Mouse (Mus musculus): ENCODE measurements around the gene Men1.

Gene Men1

GRCm38 (mm10) chr19:6339890-6340504 is 5.2 kb downstream of the Men1 start:
- peak overlapping the region; percentile 87 for H3K4me3 ChIP-seq (replicated peaks; ENCODE audit: low read length)
- no peaks in the 10 kb centered on the region for H3K9me3 ChIP-seq (ENCODE audit: low read length)
- H3K27me3 ChIP-seq (ENCODE audit: insufficient read depth, low read length) = peaks cover 14% of the 10 kb centered on the region; the same call in 1 of the 2 replicates
- TF ChIP-seq CTCF (conservative IDR thresholded peaks at IDR 0.05; ENCODE audit: low read length) (peak; percentile 20; the same call in 1 of the 2 replicates), POU5F1 (IDR thresholded peaks at IDR 0.05; ENCODE audit: borderline replicate concordance, low read length) (no peak)
- peaks cover 83% of the 10 kb centered on the region for H3K4me1 ChIP-seq (replicated peaks; ENCODE audit: low read depth, low read length)
- H3K36me3 ChIP-seq (ENCODE audit: insufficient read depth, low read length) = peaks cover 60% of the 10 kb centered on the region

- Histone ChIP-seq H3K9me3 (ENCODE audit: low read length) (no peaks in the 10 kb centered on the region), H3K36me3 (ENCODE audit: insufficient read depth, low read length) (peaks cover 68% of the 10 kb centered on the region), H3K4me3 (replicated peaks; ENCODE audit: low read length) (peak within 1 kb of the TSS; percentile 87), H3K4me1 (replicated peaks; ENCODE audit: low read depth, low read length) (peaks cover 80% of the 10 kb centered on the region), H3K27me3 (ENCODE audit: insufficient read depth, low read length) (peaks cover 14% of the 10 kb centered on the region; the same call in 1 of the 2 replicates)
- no peak for TF ChIP-seq NANOG (IDR thresholded peaks at IDR 0.05; ENCODE audit: borderline replicate concordance, low read length)
- no peak for TF ChIP-seq POU5F1 (IDR thresholded peaks at IDR 0.05; ENCODE audit: borderline replicate concordance, low read length)
Measured at GRCm38 (mm10) chr19:6340524-6341452, 6.0 kb downstream of the Men1 start, which contains the start of gene Map4k2. Gene Map4k2, plus strand, starts transcription at chr19:6341135.

GRCm38 (mm10) chr19:6341453-6342077 is 6.8 kb downstream of the Men1 start:
- Histone ChIP-seq H3K27me3 (ENCODE audit: insufficient read depth, low read length) (peaks cover 14% of the 10 kb centered on the region; the same call in 1 of the 2 replicates), H3K36me3 (ENCODE audit: insufficient read depth, low read length) (peaks cover 74% of the 10 kb centered on the region), H3K4me1 (replicated peaks; ENCODE audit: low read depth, low read length) (peaks cover 80% of the 10 kb centered on the region), H3K4me3 (replicated peaks; ENCODE audit: low read length) (peak overlapping the region; percentile 87), H3K9me3 (ENCODE audit: low read length) (no peaks in the 10 kb centered on the region)
- TF ChIP-seq POU5F1 (IDR thresholded peaks at IDR 0.05; ENCODE audit: borderline replicate concordance, low read length) = no peak
- TF ChIP-seq CTCF (conservative IDR thresholded peaks at IDR 0.05; ENCODE audit: low read length) = no peak
- TF ChIP-seq NANOG (IDR thresholded peaks at IDR 0.05; ENCODE audit: borderline replicate concordance, low read length) = no peak

DNA sequence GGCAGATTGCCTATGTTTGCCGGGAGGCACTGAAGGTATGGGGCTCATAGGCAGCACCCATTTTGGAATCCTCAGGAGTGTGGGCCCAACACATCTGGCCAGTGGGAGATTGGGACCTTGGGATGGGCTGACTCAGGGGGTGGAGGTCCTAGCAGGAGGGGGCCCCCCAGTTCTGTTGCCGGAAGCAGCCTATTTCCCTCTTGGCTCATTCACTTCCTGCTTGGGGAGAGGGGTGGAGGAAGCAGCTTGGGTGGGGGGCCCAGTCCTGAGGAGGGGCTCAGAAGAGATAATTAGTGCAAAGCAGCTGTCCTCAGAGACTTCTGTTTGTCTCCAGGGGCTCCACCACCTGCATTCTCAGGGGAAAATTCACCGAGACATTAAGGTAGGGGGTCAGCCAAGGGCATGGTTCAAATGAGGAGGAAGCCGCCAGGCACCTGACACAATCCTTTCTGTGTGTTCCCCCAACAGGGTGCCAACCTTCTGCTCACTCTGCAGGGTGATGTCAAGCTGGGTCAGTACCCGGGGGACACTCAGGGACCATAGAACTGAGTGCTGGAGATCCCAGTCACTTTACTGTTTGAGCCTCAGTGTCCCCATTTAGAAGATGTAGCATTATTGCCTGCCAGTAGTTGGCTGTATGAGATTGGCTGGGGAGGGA is 7.6 kb downstream of the Men1 start:
- peaks cover 74% of the 10 kb centered on the region for H3K36me3 ChIP-seq (ENCODE audit: insufficient read depth, low read length)
- H3K4me1 ChIP-seq (replicated peaks; ENCODE audit: low read depth, low read length) = peaks cover 80% of the 10 kb centered on the region
- H3K27me3 ChIP-seq (ENCODE audit: insufficient read depth, low read length) = peaks cover 14% of the 10 kb centered on the region; the same call in 1 of the 2 replicates
- TF ChIP-seq NANOG (IDR thresholded peaks at IDR 0.05; ENCODE audit: borderline replicate concordance, low read length) (no peak), POU5F1 (IDR thresholded peaks at IDR 0.05; ENCODE audit: borderline replicate concordance, low read length) (no peak), CTCF (conservative IDR thresholded peaks at IDR 0.05; ENCODE audit: low read length) (no peak)
- peak overlapping the region; percentile 87; the same call in 1 of the 2 replicates for H3K4me3 ChIP-seq (replicated peaks; ENCODE audit: low read length)
- no peaks in the 10 kb centered on the region for H3K9me3 ChIP-seq (ENCODE audit: low read length)

DNA sequence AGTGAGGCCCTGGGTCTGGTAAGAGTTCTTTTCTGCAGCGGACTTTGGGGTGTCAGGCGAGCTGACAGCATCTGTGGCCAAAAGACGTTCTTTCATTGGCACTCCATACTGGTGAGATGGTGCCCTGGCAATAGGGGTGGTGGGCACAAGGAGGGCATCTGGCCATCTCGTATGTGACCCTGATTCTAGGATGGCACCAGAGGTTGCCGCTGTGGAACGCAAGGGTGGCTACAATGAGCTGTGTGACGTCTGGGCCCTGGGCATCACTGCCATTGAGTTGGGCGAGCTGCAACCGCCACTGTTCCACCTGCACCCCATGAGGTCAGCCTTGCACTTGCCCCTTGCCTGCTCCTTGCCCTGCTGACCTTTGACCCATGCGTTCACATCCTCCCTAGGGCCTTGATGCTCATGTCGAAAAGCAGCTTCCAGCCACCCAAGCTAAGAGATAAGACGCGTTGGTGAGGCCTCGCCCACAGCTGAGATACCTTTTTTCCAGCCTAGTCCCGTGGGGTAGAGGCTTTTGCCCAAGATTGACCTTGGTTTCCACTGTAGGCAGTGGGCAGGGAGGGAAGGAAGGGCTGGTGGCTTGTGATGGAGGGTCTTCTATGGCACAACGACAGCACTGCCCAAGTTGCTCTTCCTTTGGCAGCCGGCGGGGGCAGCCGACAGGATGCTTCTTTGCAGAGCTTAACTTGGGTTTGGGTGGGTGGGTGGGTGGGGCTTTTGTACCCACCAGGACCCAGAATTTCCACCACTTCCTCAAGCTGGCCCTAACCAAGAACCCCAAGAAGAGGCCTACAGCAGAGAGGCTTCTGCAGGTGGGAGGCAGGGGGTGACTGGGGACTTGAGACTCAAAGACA is 8.5 kb downstream of the Men1 start:
- Histone ChIP-seq H3K27me3 (ENCODE audit: insufficient read depth, low read length) (peaks cover 14% of the 10 kb centered on the region; the same call in 1 of the 2 replicates), H3K4me1 (replicated peaks; ENCODE audit: low read depth, low read length) (peaks cover 75% of the 10 kb centered on the region), H3K4me3 (replicated peaks; ENCODE audit: low read length) (no peak overlapping the region), H3K9me3 (ENCODE audit: low read length) (no peaks in the 10 kb centered on the region), H3K36me3 (ENCODE audit: insufficient read depth, low read length) (peaks cover 70% of the 10 kb centered on the region)
- TF ChIP-seq CTCF (conservative IDR thresholded peaks at IDR 0.05; ENCODE audit: low read length) (no peak), POU5F1 (IDR thresholded peaks at IDR 0.05; ENCODE audit: borderline replicate concordance, low read length) (no peak), NANOG (IDR thresholded peaks at IDR 0.05; ENCODE audit: borderline replicate concordance, low read length) (no peak)

GRCm38 (mm10) chr19:6343996-6344395 is 9.2 kb downstream of the Men1 start:
- Histone ChIP-seq H3K36me3 (ENCODE audit: insufficient read depth, low read length) (peaks cover 65% of the 10 kb centered on the region), H3K9me3 (ENCODE audit: low read length) (no peaks in the 10 kb centered on the region), H3K4me3 (replicated peaks; ENCODE audit: low read length) (no peak overlapping the region), H3K4me1 (replicated peaks; ENCODE audit: low read depth, low read length) (peaks cover 75% of the 10 kb centered on the region), H3K27me3 (ENCODE audit: insufficient read depth, low read length) (peaks cover 14% of the 10 kb centered on the region; the same call in 1 of the 2 replicates)
- no peak for TF ChIP-seq POU5F1 (IDR thresholded peaks at IDR 0.05; ENCODE audit: borderline replicate concordance, low read length)
- TF ChIP-seq NANOG (IDR thresholded peaks at IDR 0.05; ENCODE audit: borderline replicate concordance, low read length) = no peak
- TF ChIP-seq CTCF (conservative IDR thresholded peaks at IDR 0.05; ENCODE audit: low read length) = no peak

- Histone ChIP-seq H3K4me3 (replicated peaks; ENCODE audit: low read length) (0 out of 2 replicates have a peak overlapping the region, but pooled peaks have one; percentile 13), H3K36me3 (ENCODE audit: insufficient read depth, low read length) (peaks cover 63% of the 10 kb centered on the region), H3K4me1 (replicated peaks; ENCODE audit: low read depth, low read length) (peaks cover 65% of the 10 kb centered on the region), H3K27me3 (ENCODE audit: insufficient read depth, low read length) (peaks cover 14% of the 10 kb centered on the region; the same call in 1 of the 2 replicates), H3K9me3 (ENCODE audit: low read length) (no peaks in the 10 kb centered on the region)
- TF ChIP-seq CTCF (conservative IDR thresholded peaks at IDR 0.05; ENCODE audit: low read length) (no peak), NANOG (IDR thresholded peaks at IDR 0.05; ENCODE audit: borderline replicate concordance, low read length) (no peak), POU5F1 (IDR thresholded peaks at IDR 0.05; ENCODE audit: borderline replicate concordance, low read length) (no peak)
Measured at GRCm38 (mm10) chr19:6346023-6346422, 11.2 kb downstream of the Men1 start.

Data from E14TG2a.4 (cell line).